In genomic region chr6:18314365-18314943, GRCm38 (mm10) we compare ENCODE assay signal across 21 mouse cellular contexts.
DNase-seq lines count a peak whose midpoint lies in the region; ATAC-seq and TF ChIP-seq lines count a peak whose summit lies in the region.
"Had no signal": no experiment of that assay in that cellular context is flagged by ENCODE, and none has a peak within 500 bp of the region (broad histone marks: within the 10 kb centered on the region; RNA-seq: fewer than 3 reads in every experiment).

No protein-coding gene starts in this region.

- no peak overlapping the region for H3K9ac ChIP-seq in intestine, postnatal 0 days (ENCODE audit: low read depth, low read length)
- H3K9ac ChIP-seq in kidney, embryonic 16.5 days (replicated peaks; ENCODE audit: low read length) = no peak overlapping the region
- H3K9ac ChIP-seq: embryonic facial prominence, embryonic 12.5 days; forebrain, embryonic 15.5 days; heart, embryonic 13.5 days; hindbrain, embryonic 13.5 days had no signal

- peak; percentile 6 for DNase-seq in kidney, adult 11 months
- DNase-seq in kidney, adult 18-20 months = no peak
- peak; percentile 45 for DNase-seq in large intestine, adult 2 months (ENCODE audit: low read depth, low spot score)
- no peak for DNase-seq in embryo, embryonic 10.5 days (ENCODE audit: low spot score)
- no peak for DNase-seq in left cerebral cortex, adult 18-20 months (ENCODE audit: low spot score in 2 of 2)
- DNase-seq in gastrocnemius, adult 2 months = no peak
- DNase-seq: adrenal gland, adult 8-10 months; B cell, adult 2 months; cerebellum, adult 11 months; cerebellum, adult 8-10 months; cerebellum, postnatal 14 days; gastrocnemius, postnatal 25 days; heart, postnatal 4 days had no signal

- peak overlapping the region; percentile 46; the same call in 1 of the 2 replicates for H3K27ac ChIP-seq in intestine, postnatal 0 days (ENCODE audit: low read depth, low read length)
- peak overlapping the region; percentile 23 for H3K27ac ChIP-seq in kidney, embryonic 16.5 days (ENCODE audit: low read length)
- H3K27ac ChIP-seq in gastrocnemius, adult 2 months = no peak overlapping the region
- H3K27ac ChIP-seq: embryonic facial prominence, embryonic 12.5 days; forebrain, embryonic 15.5 days; heart, embryonic 13.5 days; hindbrain, embryonic 13.5 days had no signal

- no peaks in the 10 kb centered on the region for H3K27me3 ChIP-seq in intestine, postnatal 0 days (replicated peaks; ENCODE audit: control insufficient read depth, insufficient read depth, low read length)
- H3K27me3 ChIP-seq in kidney, embryonic 16.5 days (ENCODE audit: insufficient read depth, low read length) = no peaks in the 10 kb centered on the region; the same call in 1 of the 2 replicates
- H3K27me3 ChIP-seq: embryonic facial prominence, embryonic 12.5 days; forebrain, embryonic 15.5 days; heart, embryonic 13.5 days; hindbrain, embryonic 13.5 days had no signal

- ATAC-seq in intestine, postnatal 0 days = peak; percentile 88
- peak; percentile 86 for ATAC-seq in kidney, embryonic 16.5 days (ENCODE audit: low FRiP score, low TSS enrichment)
- ATAC-seq: CD4-positive, CD25-positive, alpha-beta regulatory T cell, adult 4 months; forebrain, embryonic 15.5 days had no signal

- H3K4me2 ChIP-seq in intestine, postnatal 0 days (replicated peaks; ENCODE audit: low read depth) = no peak overlapping the region
- no peak overlapping the region for H3K4me2 ChIP-seq in kidney, embryonic 16.5 days (replicated peaks; ENCODE audit: low read depth, low read length)
- H3K4me2 ChIP-seq: embryonic facial prominence, embryonic 12.5 days; forebrain, embryonic 15.5 days; heart, embryonic 13.5 days; hindbrain, embryonic 13.5 days had no signal

- H3K4me3 ChIP-seq in intestine, postnatal 0 days (ENCODE audit: low read depth, low read length) = no peak overlapping the region
- H3K4me3 ChIP-seq in kidney, embryonic 16.5 days (ENCODE audit: low read length) = no peak overlapping the region
- no peak overlapping the region for H3K4me3 ChIP-seq in gastrocnemius, adult 2 months
- H3K4me3 ChIP-seq: embryonic facial prominence, embryonic 12.5 days; forebrain, embryonic 15.5 days; heart, embryonic 13.5 days; hindbrain, embryonic 13.5 days had no signal

- TF ChIP-seq CTCF in intestine, postnatal 0 days (IDR thresholded peaks at IDR 0.05; ENCODE audit: low read depth) = no peak
- TF ChIP-seq CTCF in gastrocnemius, adult 2 months (IDR thresholded peaks at IDR 0.05) = no peak

- no peaks in the 10 kb centered on the region for H3K9me3 ChIP-seq in intestine, postnatal 0 days (ENCODE audit: control insufficient read depth)
- H3K9me3 ChIP-seq in kidney, embryonic 16.5 days (ENCODE audit: low read length) = no peaks in the 10 kb centered on the region
- H3K9me3 ChIP-seq: embryonic facial prominence, embryonic 12.5 days; forebrain, embryonic 15.5 days; G1E; heart, embryonic 13.5 days; hindbrain, embryonic 13.5 days had no signal

- intact Hi-C loops in gastrocnemius, adult 2 months (cut with DNase I) = no loop called here

- WGBS in intestine, postnatal 0 days = 44% methylated on average over 3 of the region's 3 CpGs
- WGBS in kidney, embryonic 16.5 days = 45% methylated on average over 3 of the region's 3 CpGs
- WGBS in large intestine, adult 2 months = 31% methylated on average over 3 of the region's 3 CpGs

- H3K36me3 ChIP-seq in intestine, postnatal 0 days (ENCODE audit: control insufficient read depth, insufficient read depth) = no peaks in the 10 kb centered on the region
- H3K36me3 ChIP-seq in kidney, embryonic 16.5 days (ENCODE audit: insufficient read depth, low read length) = no peaks in the 10 kb centered on the region
- H3K36me3 ChIP-seq: embryonic facial prominence, embryonic 12.5 days; forebrain, embryonic 15.5 days; G1E; heart, embryonic 13.5 days; hindbrain, embryonic 13.5 days had no signal

- H3K4me1 ChIP-seq in intestine, postnatal 0 days (replicated peaks; ENCODE audit: control insufficient read depth, insufficient read depth, low read length) = 0 out of 2 replicates have a peak, but pooled peaks cover 3% of the 10 kb centered on the region
- H3K4me1 ChIP-seq in kidney, embryonic 16.5 days (ENCODE audit: insufficient read depth, low read length) = 0 out of 2 replicates have a peak, but pooled peaks cover 5% of the 10 kb centered on the region
- H3K4me1 ChIP-seq: embryonic facial prominence, embryonic 12.5 days; forebrain, embryonic 15.5 days; heart, embryonic 13.5 days; hindbrain, embryonic 13.5 days had no signal

Comparison
In these comparisons a context has a peak if more than half of its experiments do, and no peak if none do; other contexts are left out.
1. DNase-seq: peak in kidney, adult 11 months (single experiment) and large intestine, adult 2 months (single experiment); none in kidney, adult 18-20 months (single experiment), embryo, embryonic 10.5 days (single experiment), left cerebral cortex, adult 18-20 months (0 of 2) and gastrocnemius, adult 2 months (single experiment).